Mouse (Mus musculus) frontal cortex, postnatal 36 days (tissue): ENCODE measurements around the gene 1700066M21Rik.

Experiments used
- DNase-seq, 2 experiments: peaks; one replicate each; pipeline ENCODE4 v3.0.0; 2022; ENCODE audit warnings: low spot score in 2 of 2

Gene 1700066M21Rik

GRCm38 (mm10) chr1:57377376-57378341 is at the start of gene 1700066M21Rik:
Gene 1700066M21Rik, plus strand, starts transcription at chr1:57377620.
- peak; percentile 92 to 95 for DNase-seq

DNA sequence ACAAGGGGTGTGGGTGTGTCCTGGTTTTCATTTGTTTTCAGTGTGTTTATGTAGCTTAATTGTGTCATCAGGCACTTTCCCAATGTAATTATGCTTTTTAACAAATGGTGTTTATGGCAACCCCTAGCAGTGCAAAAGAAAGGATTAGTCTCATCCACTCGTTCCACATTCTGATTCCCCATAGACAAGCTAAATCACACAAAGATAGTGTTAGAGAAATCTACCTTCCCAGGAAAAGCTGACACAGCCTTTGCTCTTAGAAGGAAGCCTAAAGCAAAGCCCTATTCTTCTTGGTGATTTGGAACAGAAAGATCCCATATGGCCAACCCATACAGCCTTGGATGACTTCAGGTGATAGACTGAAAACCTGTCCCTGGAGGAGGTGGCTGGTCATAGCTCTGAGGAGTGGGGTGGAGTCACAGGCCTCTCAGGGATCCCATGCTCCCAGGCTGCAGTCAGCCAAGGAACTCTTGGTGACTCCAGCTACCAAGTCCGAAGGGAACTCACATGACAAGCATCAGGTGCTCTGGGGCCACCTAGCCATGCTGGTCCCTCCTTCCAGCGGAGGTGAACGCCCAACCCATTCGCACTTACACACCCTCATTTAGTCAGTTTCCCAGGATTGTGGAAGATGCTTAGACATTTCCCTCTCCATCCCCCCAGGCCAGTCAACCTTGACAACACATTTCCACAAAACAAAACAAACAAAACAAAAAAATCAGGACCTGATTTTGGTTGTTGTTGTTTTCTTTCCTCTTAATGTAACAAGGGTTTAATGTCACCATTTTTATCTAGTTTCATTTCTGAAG is 47.9 kb upstream of the 1700066M21Rik start:
- DNase-seq, result no peak

DNA sequence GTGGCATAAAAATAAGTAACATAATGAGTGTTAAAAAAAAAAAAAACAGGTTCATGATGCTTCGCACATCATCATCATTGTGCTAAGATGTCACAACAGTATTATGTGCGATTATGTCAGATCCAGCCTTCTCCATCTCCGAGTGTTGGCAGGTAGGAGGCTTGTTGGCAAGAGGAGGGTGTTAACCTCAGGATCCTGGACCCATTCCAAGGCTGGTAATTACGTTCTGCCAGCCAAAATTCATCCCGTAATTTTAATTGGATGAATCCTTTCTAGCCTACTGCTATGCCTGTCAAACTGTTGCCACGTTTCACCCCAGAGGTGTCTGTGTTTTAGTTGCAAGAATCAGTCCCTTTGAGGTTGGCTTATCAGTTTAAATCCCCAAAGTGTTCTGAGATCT is 47.2 kb upstream of the 1700066M21Rik start:
- no peak for DNase-seq

GRCm38 (mm10) chr1:57332040-57332439 is 45.4 kb upstream of the 1700066M21Rik start:
- DNase-seq, result no peak

- DNase-seq, result no peak
These were observed 43.7 kb upstream of the 1700066M21Rik start for GRCm38 (mm10) chr1:57333550-57334213.

DNA sequence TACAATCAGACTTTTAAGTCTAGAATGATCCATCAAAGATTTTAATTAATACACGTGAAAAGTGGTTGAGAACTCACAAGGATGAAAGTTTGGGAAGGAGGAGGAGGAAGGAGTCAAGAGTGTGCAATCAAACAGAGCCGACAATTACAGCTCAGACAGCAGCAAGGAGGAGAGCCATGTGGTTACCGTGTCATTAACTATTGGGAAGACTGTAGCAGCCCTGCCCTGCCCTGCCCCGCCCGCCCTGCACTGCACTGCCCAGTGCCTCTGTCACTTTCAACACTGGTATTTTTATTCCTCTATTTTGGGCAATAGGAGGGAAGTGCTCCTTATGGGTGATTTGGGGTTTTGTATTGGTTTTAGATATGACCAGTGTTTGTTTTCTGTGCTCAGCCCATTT is 42.2 kb upstream of the 1700066M21Rik start:
- DNase-seq, result no peak

- DNase-seq, result no peak
These were observed 38.1 kb upstream of the 1700066M21Rik start for GRCm38 (mm10) chr1:57339156-57339796.

DNA sequence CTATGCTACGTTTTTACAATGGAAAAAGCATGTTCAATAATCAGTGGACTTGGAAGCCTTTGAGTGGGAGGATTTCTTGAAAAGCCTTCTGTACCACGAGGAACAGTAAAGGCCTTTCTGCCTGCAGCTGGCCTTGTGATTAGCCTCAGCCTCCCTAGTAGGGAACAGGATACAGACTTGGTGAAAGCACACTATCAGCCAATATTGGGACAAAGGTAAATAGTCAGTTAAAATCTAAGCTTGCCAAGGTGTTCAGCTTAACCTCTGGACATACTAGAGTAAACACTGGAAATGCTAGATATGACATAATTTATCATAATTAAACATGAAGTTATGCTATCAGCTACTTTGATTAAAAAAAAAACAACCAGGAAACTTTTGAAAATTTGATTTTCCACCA is 36.2 kb upstream of the 1700066M21Rik start:
- DNase-seq, result no peak

DNA sequence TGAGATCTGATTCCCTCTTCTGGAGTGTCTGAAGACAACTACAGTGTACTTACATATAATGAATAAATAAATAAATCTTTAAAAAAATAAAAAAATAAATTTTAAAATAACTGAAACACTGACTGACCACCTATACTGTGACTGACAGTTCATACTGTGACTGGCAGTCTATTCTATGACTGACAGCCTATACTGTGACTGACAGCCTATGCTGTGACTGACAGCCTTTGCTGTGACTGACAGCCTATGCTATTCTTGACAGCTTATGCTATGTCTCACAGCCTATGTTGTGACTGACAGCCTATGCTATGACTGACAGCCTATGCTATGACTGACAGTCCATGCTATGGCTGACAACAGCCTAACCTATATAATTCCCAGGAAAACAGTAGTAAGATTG is 29.9 kb upstream of the 1700066M21Rik start:
- no peak for DNase-seq

- no peak for DNase-seq
These were observed 25.5 kb upstream of the 1700066M21Rik start for GRCm38 (mm10) chr1:57351941-57352340.

DNA sequence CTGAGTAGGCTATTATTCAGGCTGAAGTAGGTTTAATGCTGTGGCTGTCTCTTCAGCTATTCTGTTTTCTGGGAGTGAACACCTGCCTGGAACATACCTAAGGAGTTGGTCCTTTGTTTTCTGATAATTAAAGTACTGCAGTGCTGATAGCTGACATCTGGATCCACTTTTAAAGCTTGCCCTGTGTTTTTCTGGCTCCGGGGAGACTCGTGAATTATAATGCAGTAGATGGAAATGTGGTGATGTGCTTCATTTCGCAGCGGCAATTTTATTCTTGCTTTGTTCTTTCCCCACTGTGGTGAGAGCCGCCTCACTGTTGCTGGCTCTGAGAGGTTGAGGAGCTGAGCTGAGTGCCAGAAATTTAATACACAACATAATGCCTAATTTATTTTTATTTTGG is 18.9 kb upstream of the 1700066M21Rik start:
- DNase-seq, result no peak

GRCm38 (mm10) chr1:57367446-57367845 is 10.0 kb upstream of the 1700066M21Rik start:
- DNase-seq, result no peak

DNA sequence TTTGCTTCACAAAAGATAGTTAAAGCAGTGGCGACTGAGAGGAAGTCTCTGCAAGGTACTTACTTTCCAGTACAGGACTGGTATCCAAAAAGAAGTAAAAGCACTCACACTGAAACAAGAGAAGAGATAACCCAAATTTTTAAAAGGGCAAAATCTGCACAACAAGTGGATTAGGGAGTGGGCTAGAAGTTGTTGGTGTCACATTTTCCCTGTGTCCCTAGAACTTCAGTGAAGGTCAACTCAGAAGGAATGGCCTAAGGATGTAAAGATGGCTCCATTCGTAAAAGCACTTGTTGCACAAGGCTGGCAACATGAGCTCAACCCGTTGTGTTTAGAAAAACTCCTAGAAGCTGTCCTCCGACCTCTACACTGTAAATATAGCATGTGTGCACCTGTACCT is 8.3 kb upstream of the 1700066M21Rik start:
- no peak for DNase-seq

- no peak for DNase-seq
These were observed 7.0 kb upstream of the 1700066M21Rik start for GRCm38 (mm10) chr1:57370451-57370850.

DNA sequence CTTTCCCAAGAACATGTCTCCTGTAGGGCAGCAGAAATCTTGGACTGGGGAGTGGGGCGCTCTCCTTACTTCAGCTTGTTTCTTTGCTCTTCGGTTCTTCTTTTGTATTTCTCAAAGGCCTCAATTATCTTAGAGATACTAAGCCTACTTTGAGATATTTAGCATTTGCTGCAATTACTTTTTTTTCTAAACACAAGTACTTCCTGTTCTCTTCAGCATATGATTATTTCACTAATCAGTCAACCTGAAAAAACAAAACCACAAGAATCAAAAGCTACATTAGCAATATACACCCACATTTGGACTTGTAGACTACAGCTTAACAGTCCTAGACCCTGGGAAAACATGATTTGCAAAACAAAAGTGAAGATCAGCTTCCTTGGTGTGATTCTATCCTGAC is 2.1 kb upstream of the 1700066M21Rik start:
- DNase-seq, result no peak

DNA sequence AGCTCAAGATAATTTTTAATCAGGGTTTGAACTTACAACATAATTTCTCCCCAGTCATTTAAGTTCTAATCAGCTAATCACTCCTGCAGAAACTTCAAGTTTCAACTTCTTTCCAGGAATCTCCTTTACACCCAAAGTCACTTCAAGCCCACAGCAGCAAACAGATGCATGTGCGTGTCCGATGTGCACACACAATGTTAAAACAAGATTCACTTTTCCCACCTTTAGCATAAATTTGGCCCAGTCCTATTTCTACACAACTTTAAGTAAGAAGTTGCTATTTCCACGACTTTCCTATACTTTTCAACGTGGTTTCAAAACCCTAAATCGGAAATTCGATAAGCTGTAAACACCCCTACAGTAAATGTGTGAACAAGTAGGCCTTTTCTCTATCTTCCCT is 614 bp upstream of the 1700066M21Rik start:
- no peak for DNase-seq

GRCm38 (mm10) chr1:57386519-57386918 is 9.1 kb downstream of the 1700066M21Rik start:
- DNase-seq, result no peak

DNA sequence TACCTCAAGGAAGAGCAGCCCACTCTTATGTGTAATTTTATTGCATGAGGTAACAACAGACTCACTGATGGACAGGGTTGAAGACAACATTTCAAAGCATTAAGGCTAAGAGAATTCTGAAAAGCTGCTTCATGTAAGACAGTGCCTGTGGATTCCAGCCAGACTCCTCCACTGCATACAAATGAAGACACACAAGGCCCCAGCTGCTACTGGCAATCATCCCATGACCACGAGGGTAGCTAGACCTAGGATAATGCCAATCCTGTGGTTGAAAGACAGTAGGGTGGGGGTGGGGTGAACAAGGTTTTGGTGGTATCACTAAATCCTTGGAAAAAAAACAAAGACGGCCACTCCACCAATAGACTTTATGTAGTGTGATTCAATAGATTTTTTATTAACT is 10.5 kb downstream of the 1700066M21Rik start:
- peak; percentile 39 to 70 for DNase-seq

DNA sequence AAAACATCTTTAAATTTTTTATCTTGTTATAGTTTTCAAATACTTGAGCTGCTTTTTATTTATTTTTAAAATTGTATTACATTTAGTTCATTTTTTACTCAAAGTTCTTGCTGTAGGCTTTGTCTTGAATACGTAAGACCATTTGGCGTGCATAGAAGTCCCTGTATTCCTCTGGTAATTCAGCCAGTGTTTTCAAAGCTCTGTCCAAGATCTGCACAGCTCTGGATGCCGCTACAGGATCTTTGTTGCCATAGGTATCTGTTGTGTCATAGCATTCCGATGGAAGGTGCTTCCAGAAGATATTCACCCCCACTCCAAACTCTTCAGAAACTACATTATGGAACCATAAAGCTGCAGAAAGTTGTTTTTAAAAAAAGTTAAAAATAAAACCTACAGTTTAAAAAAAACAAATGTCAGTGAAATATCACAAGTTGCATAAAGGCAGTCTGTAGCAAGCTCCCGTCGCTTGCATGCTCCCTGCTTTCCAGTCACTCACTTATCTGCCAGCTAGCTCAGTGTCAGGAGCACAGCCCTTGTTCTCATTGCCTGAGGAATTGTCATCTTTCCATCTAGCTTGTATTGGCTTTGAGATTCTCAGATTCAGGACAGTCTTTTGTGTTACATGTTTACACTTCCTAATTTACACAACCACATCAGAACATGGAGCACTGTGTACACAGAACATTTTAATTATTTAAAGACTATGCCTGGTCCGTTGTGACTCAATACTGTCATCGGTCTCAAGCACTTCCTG is 11.2 kb downstream of the 1700066M21Rik start:
- DNase-seq, result no peak

GRCm38 (mm10) chr1:57390993-57391790 is 13.8 kb downstream of the 1700066M21Rik start:
- DNase-seq, result no peak
